In the genomic region with DNA sequence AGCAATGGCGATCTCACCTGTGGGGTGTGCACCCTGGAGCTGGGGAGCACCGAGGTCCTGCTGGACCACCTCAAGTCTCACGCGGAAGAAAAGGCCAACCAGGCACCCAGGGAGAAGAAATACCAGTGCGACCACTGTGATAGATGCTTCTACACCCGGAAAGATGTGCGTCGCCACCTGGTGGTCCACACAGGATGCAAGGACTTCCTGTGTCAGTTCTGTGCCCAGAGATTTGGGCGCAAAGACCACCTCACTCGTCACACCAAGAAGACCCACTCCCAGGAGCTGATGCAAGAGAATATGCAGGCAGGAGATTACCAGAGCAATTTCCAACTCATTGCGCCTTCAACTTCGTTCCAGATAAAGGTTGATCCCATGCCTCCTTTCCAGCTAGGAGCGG, we compare ENCODE assay signal across 9 mouse cellular contexts. TPM values are rescaled to one million over a fixed set of nuclear protein-coding genes. Genes with fewer than 3 reads are reported as not detected.
A peak's percentile ranks its signal among the peaks of the same experiment; 100 is the strongest.
DNase-seq lines count a peak whose midpoint lies in the region; ATAC-seq and TF ChIP-seq lines count a peak whose summit lies in the region.
"Had no signal": no experiment of that assay in that cellular context is flagged by ENCODE, and none has a peak within 500 bp of the region (broad histone marks: within the 10 kb centered on the region; RNA-seq: fewer than 3 reads in every experiment).

No protein-coding gene starts in this region.

- no peak overlapping the region for H3K9ac ChIP-seq in hindbrain, embryonic 13.5 days
- H3K9ac ChIP-seq in midbrain, embryonic 14.5 days (replicated peaks; ENCODE audit: low read length), result no peak overlapping the region
- no peak overlapping the region for H3K9ac ChIP-seq in midbrain, embryonic 16.5 days (ENCODE audit: low read depth, low read length)
- H3K9ac ChIP-seq: embryonic facial prominence, embryonic 15.5 days had no signal

- H3K4me1 ChIP-seq in hindbrain, embryonic 10.5 days (replicated peaks), result peaks cover 10% of the 10 kb centered on the region
- no peaks in the 10 kb centered on the region for H3K4me1 ChIP-seq in hindbrain, embryonic 13.5 days (replicated peaks)
- H3K4me1 ChIP-seq in midbrain, embryonic 14.5 days (ENCODE audit: control insufficient read depth, insufficient read depth, low read length), result no peaks in the 10 kb centered on the region
- 0 out of 2 replicates have a peak, but pooled peaks cover 2% of the 10 kb centered on the region for H3K4me1 ChIP-seq in midbrain, embryonic 16.5 days (ENCODE audit: control insufficient read depth, insufficient read depth, low read length)
- H3K4me1 ChIP-seq in cortical plate, adult 2 months (ENCODE audit: control insufficient read depth, insufficient read depth, low read length), result no peaks in the 10 kb centered on the region
- H3K4me1 ChIP-seq: embryonic facial prominence, embryonic 15.5 days had no signal

- no peak overlapping the region for H3K4me2 ChIP-seq in hindbrain, embryonic 13.5 days
- H3K4me2 ChIP-seq in midbrain, embryonic 14.5 days (ENCODE audit: low read length), result no peak overlapping the region
- no peak overlapping the region for H3K4me2 ChIP-seq in midbrain, embryonic 16.5 days (ENCODE audit: low read length)
- H3K4me2 ChIP-seq: embryonic facial prominence, embryonic 15.5 days had no signal

- peaks cover 47% of the 10 kb centered on the region for H3K36me3 ChIP-seq in hindbrain, embryonic 10.5 days
- peaks cover 22% of the 10 kb centered on the region for H3K36me3 ChIP-seq in hindbrain, embryonic 13.5 days
- H3K36me3 ChIP-seq in midbrain, embryonic 14.5 days (ENCODE audit: control insufficient read depth, insufficient read depth, low read length), result no peaks in the 10 kb centered on the region
- H3K36me3 ChIP-seq in midbrain, embryonic 16.5 days (ENCODE audit: control insufficient read depth, insufficient read depth, low read length), result no peaks in the 10 kb centered on the region

- 0 out of 2 replicates have a peak overlapping the region, but pooled peaks have one; percentile 16 for H3K27ac ChIP-seq in hindbrain, embryonic 10.5 days
- H3K27ac ChIP-seq in hindbrain, embryonic 13.5 days, result no peak overlapping the region
- no peak overlapping the region for H3K27ac ChIP-seq in midbrain, embryonic 14.5 days (replicated peaks; ENCODE audit: low read depth, low read length)
- no peak overlapping the region for H3K27ac ChIP-seq in midbrain, embryonic 16.5 days (ENCODE audit: low read length)
- no peak overlapping the region for H3K27ac ChIP-seq in cortical plate, adult 2 months (ENCODE audit: insufficient read depth, low read length)
- H3K27ac ChIP-seq: embryonic facial prominence, embryonic 15.5 days had no signal

- no peak for DNase-seq in hindbrain, embryonic 10.5 days (ENCODE audit: low spot score)
- peak; percentile 44 for DNase-seq in midbrain, embryonic 14.5 days
- peak; percentile 15 for DNase-seq in thymus, postnatal 0 days (ENCODE audit: low spot score)
- no peak for DNase-seq in urinary bladder, adult 2 months (ENCODE audit: low spot score)

- no peak for TF ChIP-seq POLR2A in cortical plate, adult 2 months (IDR thresholded peaks at IDR 0.05; ENCODE audit: extremely low read depth, insufficient read depth, low read length)

- WGBS in hindbrain, embryonic 10.5 days, result 79% methylated on average over 13 of the region's 13 CpGs
- 78% methylated on average over 13 of the region's 13 CpGs for WGBS in hindbrain, embryonic 13.5 days
- 80% methylated on average over 13 of the region's 13 CpGs for WGBS in midbrain, embryonic 14.5 days
- 77% methylated on average over 13 of the region's 13 CpGs for WGBS in midbrain, embryonic 16.5 days

- peaks cover 7% of the 10 kb centered on the region for H3K9me3 ChIP-seq in hindbrain, embryonic 10.5 days
- H3K9me3 ChIP-seq in hindbrain, embryonic 13.5 days, result no peaks in the 10 kb centered on the region
- no peaks in the 10 kb centered on the region for H3K9me3 ChIP-seq in midbrain, embryonic 14.5 days (ENCODE audit: control insufficient read depth, low read length)
- no peaks in the 10 kb centered on the region for H3K9me3 ChIP-seq in midbrain, embryonic 16.5 days (replicated peaks; ENCODE audit: control insufficient read depth, low read length, poor library complexity, severe bottlenecking)
- H3K9me3 ChIP-seq: embryonic facial prominence, embryonic 15.5 days had no signal

- no peaks in the 10 kb centered on the region for H3K27me3 ChIP-seq in hindbrain, embryonic 10.5 days (ENCODE audit: insufficient read depth, poor library complexity, severe bottlenecking)
- H3K27me3 ChIP-seq in hindbrain, embryonic 13.5 days, result no peaks in the 10 kb centered on the region
- H3K27me3 ChIP-seq in midbrain, embryonic 14.5 days (ENCODE audit: control insufficient read depth, insufficient read depth, low read length), result no peaks in the 10 kb centered on the region
- H3K27me3 ChIP-seq in midbrain, embryonic 16.5 days (ENCODE audit: control insufficient read depth, insufficient read depth, low read depth, low read length), result no peaks in the 10 kb centered on the region
- H3K27me3 ChIP-seq: embryonic facial prominence, embryonic 15.5 days had no signal

- ATAC-seq in hindbrain, embryonic 13.5 days (ENCODE audit: low FRiP score), result no peak
- ATAC-seq in midbrain, embryonic 14.5 days (ENCODE audit: low FRiP score, low TSS enrichment), result no peak
- ATAC-seq in midbrain, embryonic 16.5 days, result no peak

- no peak overlapping the region for H3K4me3 ChIP-seq in hindbrain, embryonic 10.5 days
- H3K4me3 ChIP-seq in hindbrain, embryonic 13.5 days, result no peak overlapping the region
- H3K4me3 ChIP-seq in midbrain, embryonic 14.5 days (replicated peaks; ENCODE audit: low read depth, low read length), result no peak overlapping the region
- no peak overlapping the region for H3K4me3 ChIP-seq in midbrain, embryonic 16.5 days (ENCODE audit: low read depth, low read length)
- H3K4me3 ChIP-seq in cortical plate, adult 2 months (ENCODE audit: insufficient read depth, low read length), result no peak overlapping the region
- H3K4me3 ChIP-seq: embryonic facial prominence, embryonic 15.5 days had no signal

- TF ChIP-seq CTCF in cortical plate, adult 2 months (IDR thresholded peaks at IDR 0.05; ENCODE audit: extremely low read depth, insufficient read depth, low read length), result peak; percentile 36; the same call in 1 of the 2 replicates

RNA-seq across cellular contexts. Expression of gene Zc2hc1b, which starts 50.5 kb away (rescaled TPM):
- polyA plus RNA-seq in hindbrain, embryonic 10.5 days (2016; fragmentation: Nextera tagmentation; extraction: Ambion mirVana), result not detected in 2 replicates
- not detected in 2 replicates for polyA plus RNA-seq in hindbrain, embryonic 13.5 days (2015; fragmentation: Nextera tagmentation; extraction: Ambion mirVana)
- not detected in 2 replicates for polyA plus RNA-seq in midbrain, embryonic 14.5 days (2014; fragmentation: Nextera tagmentation; extraction: Ambion mirVana)
- not detected in 2 replicates for polyA plus RNA-seq in midbrain, embryonic 16.5 days (2015; fragmentation: Nextera tagmentation; extraction: Ambion mirVana)
- polyA plus RNA-seq in cortical plate, adult 2 months (2012; rRNA removed), result not detected in 2 replicates
- polyA plus RNA-seq in thymus, postnatal 0 days (2015; fragmentation: Nextera tagmentation; extraction: Ambion mirVana), result not detected in 2 replicates
- polyA plus RNA-seq in urinary bladder, adult 2 months (2012; rRNA removed), result not detected in 2 replicates
- polyA plus RNA-seq: embryonic facial prominence, embryonic 15.5 days; liver, embryonic 16.5 days had no signal

Comparison
In these comparisons a context has a peak if more than half of its experiments do, and no peak if none do; other contexts are left out.
1. DNase-seq: peak in midbrain, embryonic 14.5 days (single experiment) and thymus, postnatal 0 days (single experiment); none in hindbrain, embryonic 10.5 days (single experiment) and urinary bladder, adult 2 months (single experiment).